Mouse (Mus musculus) C2C12 (cell line): ENCODE results near the gene Add3.

Experiments used
- CEBPB ChIP-seq: IDR thresholded peaks from one replicate; pipeline ENCODE4 v1.6.1; 2011; ENCODE audit warnings: low read depth, mild to moderate bottlenecking, control low read depth, moderate library complexity
- CTCF ChIP-seq: IDR thresholded peaks from one replicate; pipeline ENCODE4 v1.5.1; 2011; ENCODE audit not compliant: control insufficient read depth, insufficient read depth, insufficient read length
- MAX ChIP-seq: IDR thresholded peaks from one replicate; pipeline ENCODE4 v1.6.1; 2011; ENCODE audit warnings: mild to moderate bottlenecking, control low read depth
- MYOG ChIP-seq: IDR thresholded peaks from one replicate; pipeline ENCODE4 v1.6.1; 2011; ENCODE audit not compliant: control insufficient read depth, insufficient read length; ENCODE audit errors: extremely low read depth

- TF ChIP-seq CTCF: no peak
- TF ChIP-seq MYOG: no peak
- TF ChIP-seq CEBPB: no peak
- TF ChIP-seq MAX: no peak
Observed at GRCm38 (mm10) chr19:53145075-53145474, 4.8 kb downstream of the Add3 start.
